22 mouse cellular contexts compared by ENCODE assay signal in the genomic region with DNA sequence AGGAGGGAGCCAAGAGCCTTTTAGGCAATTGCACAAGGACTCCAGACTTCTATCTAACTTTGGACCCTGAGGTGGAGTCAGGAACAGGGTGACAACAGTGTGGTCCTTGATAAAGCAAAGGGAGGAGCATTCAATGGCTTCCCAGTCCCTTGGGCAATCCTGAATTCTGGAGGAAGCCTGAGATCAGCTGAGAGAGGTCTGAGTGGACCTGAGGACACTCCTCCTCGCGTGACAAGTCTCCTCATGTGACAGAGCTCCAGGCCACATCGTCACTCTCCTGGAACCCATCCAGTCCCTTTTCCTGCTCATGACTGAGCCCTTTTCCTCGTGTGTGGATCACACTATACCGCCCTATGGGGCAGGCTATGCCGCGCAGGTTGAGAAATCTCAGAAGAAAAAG. TPM values are rescaled to one million over a fixed set of nuclear protein-coding genes. Genes with fewer than 3 reads are reported as not detected.
DNase-seq lines count a peak whose midpoint lies in the region; ATAC-seq lines count a peak whose summit lies in the region.
"Had no signal": no experiment of that assay in that cellular context is flagged by ENCODE, and none has a peak within 500 bp of the region (broad histone marks: within the 10 kb centered on the region; RNA-seq: fewer than 3 reads in every experiment).

No protein-coding gene starts in this region.

- H3K9ac ChIP-seq in kidney, embryonic 16.5 days (replicated peaks; ENCODE audit: low read length) = no peak overlapping the region
- H3K9ac ChIP-seq in hindbrain, embryonic 12.5 days = no peak overlapping the region
- H3K9ac ChIP-seq: forebrain, embryonic 15.5 days; heart, embryonic 12.5 days; intestine, embryonic 15.5 days; limb, embryonic 13.5 days; liver, embryonic 15.5 days; neural tube, embryonic 15.5 days; stomach, embryonic 15.5 days had no signal

- no peak overlapping the region for H3K27ac ChIP-seq in kidney, embryonic 16.5 days (ENCODE audit: low read length)
- no peak overlapping the region for H3K27ac ChIP-seq in hindbrain, embryonic 12.5 days
- H3K27ac ChIP-seq: forebrain, embryonic 15.5 days; hindbrain, embryonic 10.5 days; intestine, embryonic 15.5 days; limb, embryonic 13.5 days; liver, embryonic 15.5 days; midbrain, embryonic 10.5 days; neural tube, embryonic 15.5 days; stomach, embryonic 15.5 days had no signal

- H3K4me3 ChIP-seq in kidney, embryonic 16.5 days (ENCODE audit: low read length) = no peak overlapping the region
- no peak overlapping the region for H3K4me3 ChIP-seq in hindbrain, embryonic 12.5 days
- H3K4me3 ChIP-seq: erythroblast, embryonic 14.5 days; forebrain, embryonic 15.5 days; heart, embryonic 12.5 days; hindbrain, embryonic 10.5 days; intestine, embryonic 15.5 days; limb, embryonic 13.5 days; liver, embryonic 15.5 days; midbrain, embryonic 10.5 days; neural tube, embryonic 15.5 days; stomach, embryonic 15.5 days had no signal

- 78% methylated on average over 7 of the region's 7 CpGs for WGBS in kidney, embryonic 16.5 days
- 91% methylated on average over 7 of the region's 7 CpGs for WGBS in hindbrain, embryonic 12.5 days

- H3K4me2 ChIP-seq in kidney, embryonic 16.5 days (replicated peaks; ENCODE audit: low read depth, low read length) = no peak overlapping the region
- no peak overlapping the region for H3K4me2 ChIP-seq in hindbrain, embryonic 12.5 days (replicated peaks)
- H3K4me2 ChIP-seq: forebrain, embryonic 15.5 days; heart, embryonic 12.5 days; intestine, embryonic 15.5 days; limb, embryonic 13.5 days; liver, embryonic 15.5 days; neural tube, embryonic 15.5 days; stomach, embryonic 15.5 days had no signal

- no peaks in the 10 kb centered on the region for H3K4me1 ChIP-seq in kidney, embryonic 16.5 days (ENCODE audit: insufficient read depth, low read length)
- no peaks in the 10 kb centered on the region for H3K4me1 ChIP-seq in hindbrain, embryonic 12.5 days
- H3K4me1 ChIP-seq: forebrain, embryonic 15.5 days; heart, embryonic 12.5 days; intestine, embryonic 15.5 days; limb, embryonic 13.5 days; liver, embryonic 15.5 days; stomach, embryonic 15.5 days had no signal

- no peaks in the 10 kb centered on the region for H3K27me3 ChIP-seq in kidney, embryonic 16.5 days (ENCODE audit: insufficient read depth, low read length)
- no peaks in the 10 kb centered on the region for H3K27me3 ChIP-seq in hindbrain, embryonic 12.5 days
- H3K27me3 ChIP-seq: forebrain, embryonic 15.5 days; heart, embryonic 12.5 days; intestine, embryonic 15.5 days; limb, embryonic 13.5 days; neural tube, embryonic 15.5 days; stomach, embryonic 15.5 days had no signal

- ATAC-seq in kidney, embryonic 16.5 days (ENCODE audit: low FRiP score, low TSS enrichment) = no peak
- ATAC-seq in hindbrain, embryonic 12.5 days (ENCODE audit: low FRiP score) = no peak
- ATAC-seq: forebrain, embryonic 15.5 days; intestine, embryonic 15.5 days; Patski had no signal

- DNase-seq in cerebellum, postnatal 10 days = peak; percentile 16 to 29
- no peak for DNase-seq in cerebellum, adult 18-20 months
- DNase-seq in kidney, postnatal 10 days = peak; percentile 41
- DNase-seq in lung, adult 18-20 months = peak; percentile 69 to 71
- peak; percentile 61 to 77 for DNase-seq in lung, postnatal 4 days
- DNase-seq: B cell, adult 2 months; cerebellum, adult 9-11 months; spleen, adult 18-20 months; thymus, postnatal 14 days had no signal

- no peaks in the 10 kb centered on the region for H3K9me3 ChIP-seq in kidney, embryonic 16.5 days (ENCODE audit: low read length)
- H3K9me3 ChIP-seq in hindbrain, embryonic 12.5 days (replicated peaks) = no peaks in the 10 kb centered on the region
- H3K9me3 ChIP-seq: forebrain, embryonic 15.5 days; heart, embryonic 12.5 days; hindbrain, embryonic 10.5 days; intestine, embryonic 15.5 days; limb, embryonic 13.5 days; liver, embryonic 15.5 days; midbrain, embryonic 10.5 days; neural tube, embryonic 15.5 days; stomach, embryonic 15.5 days had no signal

- no peaks in the 10 kb centered on the region for H3K36me3 ChIP-seq in kidney, embryonic 16.5 days (ENCODE audit: insufficient read depth, low read length)
- H3K36me3 ChIP-seq in hindbrain, embryonic 12.5 days = no peaks in the 10 kb centered on the region
- H3K36me3 ChIP-seq: forebrain, embryonic 15.5 days; heart, embryonic 12.5 days; hindbrain, embryonic 10.5 days; intestine, embryonic 15.5 days; limb, embryonic 13.5 days; liver, embryonic 15.5 days; midbrain, embryonic 10.5 days; neural tube, embryonic 15.5 days; stomach, embryonic 15.5 days had no signal

RNA-seq across cellular contexts. Expression of gene Pkd2l1, which starts 1.7 kb away (rescaled TPM):
- 0.05 TPM in 1 of 2 replicates, not detected in the other for polyA plus RNA-seq in kidney, embryonic 16.5 days (2015; fragmentation: Nextera tagmentation; extraction: Ambion mirVana)
- 0.36 and 0.39 TPM in 2 replicates for polyA plus RNA-seq in hindbrain, embryonic 12.5 days (2016; fragmentation: Nextera tagmentation; extraction: Ambion mirVana)
- polyA plus RNA-seq: erythroblast, embryonic 14.5 days; heart, embryonic 12.5 days; intestine, embryonic 15.5 days; limb, embryonic 13.5 days; liver, embryonic 15.5 days; midbrain, embryonic 10.5 days; stomach, embryonic 15.5 days had no signal

RNA-seq across cellular contexts. Expression of gene Scd3, which starts 9.2 kb away (rescaled TPM):
- 0.60 and 0.94 TPM in 2 replicates for polyA plus RNA-seq in kidney, embryonic 16.5 days (2015; fragmentation: Nextera tagmentation; extraction: Ambion mirVana)
- polyA plus RNA-seq in hindbrain, embryonic 12.5 days (2016; fragmentation: Nextera tagmentation; extraction: Ambion mirVana) = 0.93 and 1.6 TPM in 2 replicates
- polyA plus RNA-seq: erythroblast, embryonic 14.5 days; heart, embryonic 12.5 days; limb, embryonic 13.5 days; liver, embryonic 15.5 days had no signal

RNA-seq across cellular contexts. Expression of gene Bloc1s2, which starts 47.7 kb away (rescaled TPM):
- 82.8 and 85.1 TPM in 2 replicates for polyA plus RNA-seq in kidney, embryonic 16.5 days (2015; fragmentation: Nextera tagmentation; extraction: Ambion mirVana)
- polyA plus RNA-seq in hindbrain, embryonic 12.5 days (2016; fragmentation: Nextera tagmentation; extraction: Ambion mirVana) = 125 and 138 TPM in 2 replicates

RNA-seq across cellular contexts. Expression of gene Cwf19l1, which starts 58.2 kb away (rescaled TPM):
- polyA plus RNA-seq in kidney, embryonic 16.5 days (2015; fragmentation: Nextera tagmentation; extraction: Ambion mirVana) = 35.9 and 37.5 TPM in 2 replicates
- polyA plus RNA-seq in hindbrain, embryonic 12.5 days (2016; fragmentation: Nextera tagmentation; extraction: Ambion mirVana) = 35.6 and 38.6 TPM in 2 replicates

Comparison
In these comparisons a context has a peak if more than half of its experiments do, and no peak if none do; other contexts are left out.
1. DNase-seq: peak in cerebellum, postnatal 10 days (2 of 2), kidney, postnatal 10 days (single experiment), lung, adult 18-20 months (2 of 2) and lung, postnatal 4 days (2 of 2); none in cerebellum, adult 18-20 months (0 of 2).